Mouse (Mus musculus): ENCODE data around the gene Gcnt2. TPM values are rescaled to one million over a fixed set of nuclear protein-coding genes. Genes with fewer than 3 reads are reported as not detected.

Gcnt2 gene
- polyA plus RNA-seq, 1 experiment, result 1.2 TPM

GRCm38 (mm10) chr13:40844144-40844543 is 15.4 kb upstream of the Gcnt2 start:
- Histone ChIP-seq H3K4me3 (ENCODE audit: control insufficient read depth, insufficient read depth, low read length) (no peak overlapping the region), H3K36me3 (ENCODE audit: control insufficient read depth, insufficient read depth, low read length) (no peaks in the 10 kb centered on the region), H3K27ac (ENCODE audit: control insufficient read depth, insufficient read depth, low read length) (no peak overlapping the region), H3K27me3 (ENCODE audit: control insufficient read depth, insufficient read depth, low read length) (0 out of 2 replicates have a peak, but pooled peaks cover 2% of the 10 kb centered on the region), H3K4me1 (replicated peaks; ENCODE audit: control insufficient read depth, insufficient read depth, low read length) (no peaks in the 10 kb centered on the region)
- WGBS, result 71% methylated on average over 5 of the region's 5 CpGs
- no peak for DNase-seq
- no peak for TF ChIP-seq POLR2A (IDR thresholded peaks at IDR 0.05; ENCODE audit: control insufficient read depth, extremely low read depth, insufficient read depth, low read length, poor library complexity)
- TF ChIP-seq CTCF (IDR thresholded peaks at IDR 0.05; ENCODE audit: borderline replicate concordance, control insufficient read depth, extremely low read depth, insufficient read depth, low read length, poor library complexity), result no peak

- 0 out of 2 replicates have a peak, but pooled peaks cover 2% of the 10 kb centered on the region for H3K27me3 ChIP-seq (ENCODE audit: control insufficient read depth, insufficient read depth, low read length)
- no peak for DNase-seq
- H3K27ac ChIP-seq (ENCODE audit: control insufficient read depth, insufficient read depth, low read length), result no peak overlapping the region
- TF ChIP-seq POLR2A (IDR thresholded peaks at IDR 0.05; ENCODE audit: control insufficient read depth, extremely low read depth, insufficient read depth, low read length, poor library complexity) (no peak), CTCF (IDR thresholded peaks at IDR 0.05; ENCODE audit: borderline replicate concordance, control insufficient read depth, extremely low read depth, insufficient read depth, low read length, poor library complexity) (no peak)
- WGBS, result 10% methylated on average over 6 of the region's 6 CpGs
- H3K36me3 ChIP-seq (ENCODE audit: control insufficient read depth, insufficient read depth, low read length), result no peaks in the 10 kb centered on the region
- no peaks in the 10 kb centered on the region for H3K4me1 ChIP-seq (replicated peaks; ENCODE audit: control insufficient read depth, insufficient read depth, low read length)
- H3K4me3 ChIP-seq (ENCODE audit: control insufficient read depth, insufficient read depth, low read length), result no peak overlapping the region
Observed at GRCm38 (mm10) chr13:40845951-40846350, 13.6 kb upstream of the Gcnt2 start.

- whole genome bisulfite sequencing, result 37% methylated on average over 9 of the region's 9 CpGs
- no peak for DNase-seq
Observed at GRCm38 (mm10) chr13:40846375-40846774, 13.2 kb upstream of the Gcnt2 start.

GRCm38 (mm10) chr13:40847898-40848297 is 11.7 kb upstream of the Gcnt2 start:
- H3K4me3 ChIP-seq (ENCODE audit: control insufficient read depth, insufficient read depth, low read length), result no peak overlapping the region
- 89% methylated on average over 4 of the region's 4 CpGs for WGBS
- no peaks in the 10 kb centered on the region for H3K36me3 ChIP-seq (ENCODE audit: control insufficient read depth, insufficient read depth, low read length)
- no peak overlapping the region for H3K27ac ChIP-seq (ENCODE audit: control insufficient read depth, insufficient read depth, low read length)
- no peak for TF ChIP-seq POLR2A (IDR thresholded peaks at IDR 0.05; ENCODE audit: control insufficient read depth, extremely low read depth, insufficient read depth, low read length, poor library complexity)
- no peak for TF ChIP-seq CTCF (IDR thresholded peaks at IDR 0.05; ENCODE audit: borderline replicate concordance, control insufficient read depth, extremely low read depth, insufficient read depth, low read length, poor library complexity)
- 0 out of 2 replicates have a peak, but pooled peaks cover 2% of the 10 kb centered on the region for H3K27me3 ChIP-seq (ENCODE audit: control insufficient read depth, insufficient read depth, low read length)
- H3K4me1 ChIP-seq (replicated peaks; ENCODE audit: control insufficient read depth, insufficient read depth, low read length), result no peaks in the 10 kb centered on the region
- no peak for DNase-seq

More at GRCm38 (mm10) chr13:40846375-40846774, 13.2 kb upstream of the Gcnt2 start:
- Histone ChIP-seq H3K27me3 (ENCODE audit: control insufficient read depth, insufficient read depth, low read length) (0 out of 2 replicates have a peak, but pooled peaks cover 2% of the 10 kb centered on the region), H3K27ac (ENCODE audit: control insufficient read depth, insufficient read depth, low read length) (no peak overlapping the region), H3K36me3 (ENCODE audit: control insufficient read depth, insufficient read depth, low read length) (no peaks in the 10 kb centered on the region), H3K4me1 (replicated peaks; ENCODE audit: control insufficient read depth, insufficient read depth, low read length) (no peaks in the 10 kb centered on the region), H3K4me3 (ENCODE audit: control insufficient read depth, insufficient read depth, low read length) (no peak overlapping the region)
- no peak for TF ChIP-seq CTCF (IDR thresholded peaks at IDR 0.05; ENCODE audit: borderline replicate concordance, control insufficient read depth, extremely low read depth, insufficient read depth, low read length, poor library complexity)
- TF ChIP-seq POLR2A (IDR thresholded peaks at IDR 0.05; ENCODE audit: control insufficient read depth, extremely low read depth, insufficient read depth, low read length, poor library complexity), result no peak

- Histone ChIP-seq H3K27me3 (ENCODE audit: control insufficient read depth, insufficient read depth, low read length) (no peaks in the 10 kb centered on the region; the same call in 1 of the 2 replicates), H3K4me1 (replicated peaks; ENCODE audit: control insufficient read depth, insufficient read depth, low read length) (no peaks in the 10 kb centered on the region), H3K4me3 (ENCODE audit: control insufficient read depth, insufficient read depth, low read length) (no peak overlapping the region), H3K36me3 (ENCODE audit: control insufficient read depth, insufficient read depth, low read length) (no peaks in the 10 kb centered on the region), H3K27ac (ENCODE audit: control insufficient read depth, insufficient read depth, low read length) (no peak overlapping the region)
- WGBS, result 95% methylated on average over 6 of the region's 6 CpGs
- no peak for TF ChIP-seq POLR2A (IDR thresholded peaks at IDR 0.05; ENCODE audit: control insufficient read depth, extremely low read depth, insufficient read depth, low read length, poor library complexity)
- no peak for TF ChIP-seq CTCF (IDR thresholded peaks at IDR 0.05; ENCODE audit: borderline replicate concordance, control insufficient read depth, extremely low read depth, insufficient read depth, low read length, poor library complexity)
- DNase-seq, result no peak
Observed at GRCm38 (mm10) chr13:40850686-40851085, 8.9 kb upstream of the Gcnt2 start.

- H3K4me3 ChIP-seq (ENCODE audit: control insufficient read depth, insufficient read depth, low read length), result no peak overlapping the region
- no peak overlapping the region for H3K27ac ChIP-seq (ENCODE audit: control insufficient read depth, insufficient read depth, low read length)
- 94% methylated on average over 7 of the region's 7 CpGs for WGBS
- TF ChIP-seq POLR2A (IDR thresholded peaks at IDR 0.05; ENCODE audit: control insufficient read depth, extremely low read depth, insufficient read depth, low read length, poor library complexity) (no peak), CTCF (IDR thresholded peaks at IDR 0.05; ENCODE audit: borderline replicate concordance, control insufficient read depth, extremely low read depth, insufficient read depth, low read length, poor library complexity) (no peak)
- no peaks in the 10 kb centered on the region; the same call in 1 of the 2 replicates for H3K27me3 ChIP-seq (ENCODE audit: control insufficient read depth, insufficient read depth, low read length)
- H3K4me1 ChIP-seq (replicated peaks; ENCODE audit: control insufficient read depth, insufficient read depth, low read length), result no peaks in the 10 kb centered on the region
- H3K36me3 ChIP-seq (ENCODE audit: control insufficient read depth, insufficient read depth, low read length), result no peaks in the 10 kb centered on the region
- DNase-seq, result no peak
Observed at GRCm38 (mm10) chr13:40851281-40851680, 8.3 kb upstream of the Gcnt2 start.

- TF ChIP-seq POLR2A (IDR thresholded peaks at IDR 0.05; ENCODE audit: control insufficient read depth, extremely low read depth, insufficient read depth, low read length, poor library complexity), result no peak
- no peak for TF ChIP-seq CTCF (IDR thresholded peaks at IDR 0.05; ENCODE audit: borderline replicate concordance, control insufficient read depth, extremely low read depth, insufficient read depth, low read length, poor library complexity)
- Histone ChIP-seq H3K36me3 (ENCODE audit: control insufficient read depth, insufficient read depth, low read length) (no peaks in the 10 kb centered on the region), H3K27me3 (ENCODE audit: control insufficient read depth, insufficient read depth, low read length) (no peaks in the 10 kb centered on the region; the same call in 1 of the 2 replicates), H3K27ac (ENCODE audit: control insufficient read depth, insufficient read depth, low read length) (no peak overlapping the region), H3K4me1 (replicated peaks; ENCODE audit: control insufficient read depth, insufficient read depth, low read length) (no peaks in the 10 kb centered on the region), H3K4me3 (ENCODE audit: control insufficient read depth, insufficient read depth, low read length) (no peak overlapping the region)
- DNase-seq, result no peak
- 94% methylated on average over 13 of the region's 13 CpGs for WGBS
Observed at GRCm38 (mm10) chr13:40851961-40852360, 7.6 kb upstream of the Gcnt2 start.

Data from thymus, adult 2 months (tissue).